Mouse (Mus musculus): ENCODE measurements around the gene Pawr.

Gene Pawr

DNA sequence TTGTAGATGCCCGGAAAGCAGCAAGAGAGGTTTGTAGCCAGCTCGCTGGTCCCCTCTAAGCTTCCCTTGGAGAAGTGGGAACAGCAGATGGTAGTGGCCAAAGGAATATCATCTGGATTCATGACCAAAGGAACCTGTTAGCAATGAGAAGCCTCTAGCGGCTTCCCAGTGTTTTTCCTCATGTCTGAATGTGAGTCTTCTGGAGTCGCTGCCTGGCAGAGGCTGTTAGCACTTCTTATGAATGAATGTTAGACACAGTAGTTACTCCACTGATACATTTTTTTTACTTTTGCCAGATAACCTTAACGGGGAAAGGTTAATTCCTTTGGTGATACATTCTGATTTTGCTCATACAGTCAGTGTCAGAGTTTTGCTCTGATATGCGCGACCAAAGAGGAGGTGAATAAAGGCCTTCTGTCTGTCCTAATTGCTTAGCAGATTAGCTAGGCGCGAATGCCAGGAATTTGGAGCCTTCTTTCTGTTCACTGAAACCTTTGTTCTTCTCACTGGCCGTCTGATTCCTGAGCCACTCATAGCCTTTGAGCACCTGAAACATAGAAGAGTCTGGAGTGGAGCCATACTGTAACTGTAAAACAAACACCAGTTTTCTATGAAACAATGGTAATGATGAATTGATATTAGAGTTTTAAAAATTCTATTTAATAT is 22.9 kb downstream of the Pawr start:
- no peak for DNase-seq (ENCODE audit: low spot score in 2 of 2)

DNA sequence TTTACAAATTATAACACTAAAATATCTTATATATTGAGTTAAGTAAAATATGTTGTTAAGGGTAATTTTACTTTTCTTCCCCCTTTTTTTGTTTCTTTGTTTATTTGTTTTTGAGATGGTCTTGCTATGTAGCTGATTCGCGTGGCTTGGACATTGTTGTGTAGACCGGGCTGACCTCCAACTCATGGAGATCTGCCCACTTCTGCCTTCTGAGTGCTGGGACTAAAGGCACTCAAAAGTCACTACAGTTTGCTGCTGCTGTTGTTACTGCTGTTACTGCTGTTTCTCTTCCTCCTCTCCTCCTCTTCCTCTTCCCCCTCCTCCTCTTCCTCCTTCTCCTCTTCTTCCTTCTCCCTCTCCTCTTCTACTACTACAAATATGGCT is 23.5 kb downstream of the Pawr start:
- DNase-seq (ENCODE audit: low spot score in 2 of 2) = no peak

DNA sequence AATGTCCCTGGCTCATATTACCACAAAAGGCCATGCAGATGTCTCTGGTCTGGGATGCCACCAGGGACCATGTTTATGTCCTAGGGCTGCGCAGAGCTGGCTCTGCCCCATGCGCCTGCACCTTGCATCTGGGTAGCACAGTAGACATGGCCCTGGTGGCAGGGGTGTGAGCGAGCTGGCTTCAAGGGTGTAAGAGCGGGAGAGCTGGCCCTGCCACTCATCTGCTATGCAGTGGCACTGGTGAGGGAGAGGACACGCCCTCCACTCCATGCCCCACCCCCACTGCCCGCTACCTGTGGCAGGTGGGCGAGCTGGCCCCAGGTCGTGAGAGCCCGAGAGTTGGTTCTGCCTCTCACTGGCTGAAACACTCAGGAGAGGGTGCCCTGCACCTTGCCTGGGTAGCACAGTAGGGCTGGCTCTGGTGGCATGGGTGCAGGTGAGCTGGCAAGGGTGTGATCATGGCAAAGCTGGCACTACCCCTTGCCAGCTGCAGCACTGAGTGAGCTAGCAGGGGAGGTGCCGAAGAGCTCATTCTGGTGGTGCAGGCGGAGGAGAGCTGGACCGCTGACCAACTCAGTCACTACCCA is 24.8 kb downstream of the Pawr start:
- no peak for DNase-seq (ENCODE audit: low spot score in 2 of 2)

DNA sequence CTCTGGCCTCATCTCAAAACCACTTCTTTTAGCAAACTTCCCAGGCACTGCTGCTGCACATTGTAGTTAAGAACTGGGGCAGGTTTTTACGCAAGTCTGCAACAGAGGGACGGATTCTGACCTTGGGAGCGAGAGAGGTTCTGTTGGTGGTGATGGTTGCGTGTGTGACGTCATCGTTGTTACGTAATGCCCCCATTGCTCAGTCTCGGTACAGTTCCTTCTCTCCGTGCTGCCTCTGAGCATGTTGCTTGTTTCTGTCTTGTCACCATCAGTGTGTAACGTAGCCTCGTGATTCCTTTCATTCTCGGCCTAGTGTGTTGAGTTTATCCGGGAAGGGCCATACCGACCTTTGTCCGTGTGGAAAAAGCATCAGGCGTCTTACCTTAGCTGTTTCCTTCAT is 28.1 kb downstream of the Pawr start:
- no peak for DNase-seq (ENCODE audit: low spot score in 2 of 2)

DNA sequence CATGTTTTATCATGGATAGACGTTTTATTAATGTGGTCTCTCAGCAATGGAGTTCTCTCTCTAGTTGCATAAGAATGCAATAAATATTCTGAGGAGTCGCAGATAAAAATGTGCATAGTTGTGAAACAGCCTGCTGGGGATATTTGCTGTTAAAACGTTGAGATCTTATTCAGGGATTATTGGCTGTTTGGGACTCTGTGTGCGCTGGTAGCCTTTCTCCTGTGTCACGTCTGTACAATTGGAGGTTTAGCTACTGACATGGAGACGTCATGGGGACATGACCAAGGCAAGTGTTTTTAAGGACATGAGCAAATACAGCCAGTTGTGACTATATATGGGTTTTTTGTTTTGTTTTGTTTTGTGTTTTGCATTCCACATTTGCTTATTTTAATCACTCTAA is 28.9 kb downstream of the Pawr start:
- DNase-seq (ENCODE audit: low spot score in 2 of 2) = no peak

DNA sequence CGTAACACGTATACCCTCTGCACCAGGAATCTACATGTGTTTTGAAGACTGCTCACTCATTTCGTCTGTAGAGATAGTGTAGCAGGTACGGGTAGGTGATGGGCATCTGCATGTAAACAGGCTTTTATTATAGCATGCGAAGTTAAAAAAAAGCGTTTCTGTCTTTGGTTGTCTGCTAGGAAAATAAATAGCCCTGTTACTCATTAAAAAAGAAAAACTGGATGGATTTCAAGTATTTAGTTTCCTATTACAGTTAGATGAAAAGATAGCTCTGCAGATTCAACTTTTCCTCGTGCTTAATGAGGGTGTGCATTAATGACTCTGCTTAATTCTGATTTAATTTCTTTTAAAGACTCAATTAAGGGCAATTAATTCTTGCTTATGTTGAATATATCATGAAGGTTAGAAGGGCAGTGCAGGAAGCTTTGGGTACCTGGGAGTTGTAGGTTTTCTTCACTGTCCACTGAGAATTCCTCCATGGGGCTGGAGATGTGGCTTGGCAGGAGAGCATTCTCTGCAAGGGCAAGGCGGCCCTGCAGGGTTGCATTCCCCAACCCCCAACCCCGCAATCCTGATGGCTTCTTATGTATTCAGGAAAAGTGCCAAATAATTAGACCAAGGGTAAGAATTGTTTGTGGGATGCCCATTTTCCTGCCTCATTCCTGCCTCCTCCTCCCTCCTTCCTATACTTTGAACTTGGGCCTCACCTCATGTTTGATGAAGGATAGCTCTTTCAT is 29.7 kb downstream of the Pawr start:
- no peak for DNase-seq (ENCODE audit: low spot score in 2 of 2)

DNA sequence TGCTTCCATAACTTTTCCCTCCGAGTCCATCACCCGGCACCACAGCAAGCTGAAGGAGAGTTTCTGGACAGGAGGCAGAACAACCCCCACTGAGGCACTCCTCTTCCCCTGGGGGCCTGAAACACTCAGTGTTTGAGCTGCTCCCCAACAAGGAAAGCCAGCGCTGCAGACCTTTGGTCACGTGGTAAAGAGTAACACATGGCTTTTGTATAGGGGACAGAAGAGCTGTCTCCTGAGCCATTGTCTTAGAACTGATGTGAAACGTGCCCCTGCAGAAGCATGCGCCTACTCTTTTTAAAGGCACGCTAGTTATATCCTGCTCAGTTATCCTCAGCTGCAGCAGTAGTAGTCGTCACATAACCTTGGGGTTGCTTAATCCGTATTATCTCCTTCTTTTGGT is 32.0 kb downstream of the Pawr start:
- DNase-seq (ENCODE audit: low spot score in 2 of 2) = no peak

DNA sequence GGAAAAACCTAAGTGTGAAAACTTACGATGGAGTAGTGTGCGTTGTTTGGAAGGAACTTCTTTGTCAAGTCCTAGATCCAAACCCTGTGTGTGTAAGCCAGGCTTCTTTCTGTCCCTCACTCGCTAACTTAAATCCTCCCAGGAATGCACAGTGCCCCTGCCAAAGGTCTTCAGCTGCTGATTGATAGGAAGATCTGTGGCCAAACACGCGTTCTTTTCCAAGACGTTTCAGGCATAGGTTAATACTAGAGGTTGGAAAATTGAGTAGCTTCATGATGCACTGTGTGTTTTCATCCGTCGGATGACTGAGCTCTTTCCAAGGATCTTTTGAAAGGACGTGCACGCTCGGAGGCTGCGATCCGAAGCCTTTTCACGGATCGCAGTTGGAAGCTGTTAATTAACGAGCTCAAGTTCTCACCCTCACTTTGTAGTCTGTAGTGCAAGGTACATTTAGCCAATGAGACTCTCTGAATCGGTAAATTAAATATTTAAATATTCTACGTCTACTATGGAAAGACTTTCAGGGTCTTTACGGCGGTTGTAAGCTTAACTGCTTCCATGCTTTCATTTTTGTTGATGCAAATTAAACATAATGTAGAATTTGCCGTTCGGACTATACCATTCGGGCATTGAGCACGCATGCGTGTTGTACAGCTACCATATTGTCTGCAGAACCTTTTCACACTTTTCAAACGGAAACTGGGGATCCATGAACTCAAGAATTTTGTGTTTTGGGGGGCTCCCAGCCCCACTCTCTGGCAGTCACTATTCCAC is 33.2 kb downstream of the Pawr start:
- no peak for DNase-seq (ENCODE audit: low spot score in 2 of 2)

DNA sequence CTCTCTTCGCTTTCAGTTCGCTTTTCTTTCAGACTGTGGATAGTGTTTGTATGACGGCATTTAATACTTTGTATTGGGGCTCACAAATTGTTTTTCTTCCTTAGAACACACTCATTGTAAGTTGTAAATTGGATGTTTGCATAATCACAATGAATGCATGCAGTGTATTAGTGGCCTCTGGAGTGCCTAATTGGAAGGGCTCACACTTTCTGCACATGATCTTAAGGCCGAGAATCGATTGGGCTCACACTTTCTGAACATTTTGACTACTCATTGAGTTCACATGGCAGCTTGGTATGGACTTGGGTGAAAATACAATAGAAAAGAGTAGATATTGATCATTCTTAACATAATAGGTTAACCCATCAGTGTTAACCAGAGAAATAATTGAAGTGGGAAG is 34.3 kb downstream of the Pawr start:
- no peak for DNase-seq (ENCODE audit: low spot score in 2 of 2)

DNA sequence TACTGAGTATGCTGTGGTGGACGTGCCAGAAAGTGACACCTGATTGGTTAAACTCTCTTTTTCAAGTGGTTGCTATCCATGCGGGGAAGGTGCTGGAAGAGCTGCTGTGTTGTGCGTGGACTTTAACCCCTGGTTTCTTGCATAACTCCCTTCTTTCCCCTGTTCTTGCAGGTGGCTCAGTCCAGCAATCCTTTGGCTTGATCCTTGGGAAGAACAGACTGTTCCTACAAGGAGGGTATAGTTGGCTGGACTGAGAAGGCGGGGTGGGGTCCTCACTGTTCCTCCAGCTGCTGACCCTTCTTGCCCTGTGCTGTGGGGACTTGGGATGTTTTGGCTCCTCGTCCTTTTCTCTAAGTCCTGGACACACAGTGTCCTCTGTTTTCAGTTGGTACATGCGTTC is 36.4 kb downstream of the Pawr start:
- no peak for DNase-seq (ENCODE audit: low spot score in 2 of 2)

DNA sequence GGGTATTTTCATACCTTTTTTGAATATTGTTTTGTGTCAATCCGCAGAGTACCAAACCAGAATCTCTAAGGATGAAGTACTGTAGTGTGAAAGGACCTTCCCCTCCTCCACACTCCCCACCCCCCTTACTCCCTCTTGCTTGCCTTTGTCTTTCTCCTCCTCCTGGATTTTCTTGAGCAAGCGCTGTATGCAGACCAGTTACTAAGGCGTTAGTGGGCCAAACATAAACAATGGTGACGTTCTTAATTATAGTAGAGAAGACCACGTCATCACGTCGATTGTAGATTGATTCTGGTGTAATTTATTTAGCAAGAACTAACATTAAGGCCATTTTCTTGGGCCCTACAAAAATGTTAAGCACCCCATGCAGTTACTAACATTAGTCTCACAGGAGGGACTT is 40.3 kb downstream of the Pawr start:
- DNase-seq (ENCODE audit: low spot score in 2 of 2) = no peak

DNA sequence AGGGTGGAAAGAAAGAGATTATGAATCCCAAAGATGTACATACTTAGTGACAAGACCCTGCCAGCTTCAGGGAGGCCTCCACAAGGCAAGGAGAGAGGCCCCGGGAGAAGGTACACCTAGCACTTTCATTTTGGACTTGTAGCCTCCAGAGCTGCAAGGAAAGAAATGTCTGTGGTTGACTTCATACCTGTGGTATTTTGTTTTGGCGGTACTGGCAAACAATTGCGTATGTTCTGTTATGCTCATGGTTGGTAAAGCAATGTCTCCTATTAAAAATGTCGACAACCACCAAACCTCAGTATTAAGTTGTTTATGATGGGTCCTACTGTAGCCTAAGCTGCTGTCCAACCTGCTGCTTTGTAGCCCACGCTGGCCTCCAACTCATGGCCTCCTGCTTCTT is 40.9 kb downstream of the Pawr start:
- no peak for DNase-seq (ENCODE audit: low spot score in 2 of 2)

DNA sequence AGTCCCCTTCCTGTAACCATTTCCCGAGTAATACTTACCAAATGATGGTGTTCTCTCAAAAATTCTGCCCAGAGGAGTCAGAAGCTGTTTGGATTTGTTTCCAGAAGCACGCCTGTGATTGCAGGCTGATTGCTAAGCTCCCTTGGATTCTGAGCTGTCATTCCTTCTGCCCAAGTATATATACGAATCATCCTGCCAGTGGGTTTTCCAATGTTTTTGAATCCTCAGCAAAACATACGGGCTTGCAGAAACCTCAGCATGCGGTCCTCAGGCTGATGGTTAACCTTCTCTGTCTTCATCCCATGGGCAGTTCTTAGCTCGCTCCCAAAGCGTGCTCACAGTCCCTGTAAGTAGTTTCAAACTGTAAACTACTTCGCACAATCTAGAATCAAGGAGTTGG is 43.9 kb downstream of the Pawr start:
- DNase-seq (ENCODE audit: low spot score in 2 of 2) = no peak

DNA sequence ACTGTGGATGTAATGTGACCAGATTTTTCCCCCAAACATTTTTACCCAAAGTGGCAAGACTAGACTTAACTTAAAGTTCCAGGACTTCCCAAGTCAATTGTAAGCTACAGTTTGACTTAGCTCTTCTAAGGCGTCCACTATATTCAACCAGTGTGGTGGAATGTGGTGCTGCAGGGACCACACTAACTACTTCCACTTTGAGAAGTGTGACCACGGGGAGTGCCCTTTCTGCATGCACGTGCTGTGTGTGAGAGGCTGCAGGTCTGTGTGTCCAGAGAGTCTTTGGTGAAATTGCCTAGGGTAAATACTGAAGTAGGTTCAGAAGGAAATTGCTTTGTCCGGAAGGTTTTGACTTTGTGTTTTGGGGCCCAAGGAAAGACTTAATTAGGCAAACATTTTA is 44.4 kb downstream of the Pawr start:
- no peak for DNase-seq (ENCODE audit: low spot score in 2 of 2)

DNA sequence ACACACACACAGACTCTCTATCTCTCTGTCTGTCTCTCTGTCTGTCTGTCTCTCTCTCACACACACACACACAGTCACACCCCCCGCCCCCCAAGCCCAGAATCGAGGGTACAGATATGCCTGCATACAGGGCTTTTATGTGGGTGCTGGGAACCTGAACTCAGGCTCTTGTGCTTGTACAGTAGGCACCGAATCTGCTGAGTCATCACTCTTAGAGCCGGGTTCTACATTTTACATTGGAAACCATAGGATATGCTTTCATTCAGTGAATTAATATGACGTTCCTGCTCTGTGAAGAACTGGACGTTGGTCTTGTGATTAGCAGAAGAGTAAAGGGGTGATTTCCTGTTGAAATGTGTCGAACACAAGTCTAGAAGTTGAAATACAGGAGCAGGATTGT is 45.4 kb downstream of the Pawr start:
- DNase-seq (ENCODE audit: low spot score in 2 of 2) = no peak

DNA sequence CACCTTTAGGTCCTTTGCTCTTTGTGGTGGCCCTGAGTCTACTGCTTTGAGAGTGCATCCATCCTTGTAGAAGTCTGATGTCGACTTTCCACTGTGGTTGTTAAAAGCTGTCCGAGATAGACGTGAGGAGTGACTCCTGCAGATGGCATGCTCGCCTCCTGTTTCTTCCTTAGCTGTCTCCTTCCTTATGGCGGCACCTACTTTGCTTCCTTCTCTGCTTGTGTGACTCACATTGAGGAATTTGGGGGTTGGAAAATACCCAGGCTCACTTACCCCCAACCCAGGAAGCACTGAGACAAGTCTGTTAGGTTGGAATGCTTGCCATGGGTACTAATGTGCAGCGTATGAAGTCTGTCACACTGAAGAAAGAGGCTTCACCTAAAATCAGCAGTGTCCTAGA is 46.1 kb downstream of the Pawr start:
- DNase-seq (ENCODE audit: low spot score in 2 of 2) = no peak

DNA sequence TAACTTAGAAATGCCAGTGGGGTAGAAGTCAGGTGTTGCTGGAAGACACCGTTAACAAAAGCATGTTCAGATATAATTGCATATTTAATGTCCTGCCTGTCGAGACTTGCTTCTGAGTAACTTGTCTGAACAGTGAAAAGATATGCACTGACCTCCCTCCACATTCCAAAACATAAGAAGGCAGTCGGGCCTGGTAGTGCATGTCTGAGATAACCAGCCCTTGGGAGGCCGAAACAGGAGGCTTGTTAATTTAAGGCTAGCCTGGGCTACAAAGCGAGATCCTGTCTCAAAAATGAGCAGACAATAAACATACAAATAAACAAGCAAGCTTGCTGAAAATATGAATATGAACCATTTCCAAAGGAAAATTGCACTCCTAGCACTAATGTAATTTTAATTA is 46.6 kb downstream of the Pawr start:
- no peak for DNase-seq (ENCODE audit: low spot score in 2 of 2)

DNA sequence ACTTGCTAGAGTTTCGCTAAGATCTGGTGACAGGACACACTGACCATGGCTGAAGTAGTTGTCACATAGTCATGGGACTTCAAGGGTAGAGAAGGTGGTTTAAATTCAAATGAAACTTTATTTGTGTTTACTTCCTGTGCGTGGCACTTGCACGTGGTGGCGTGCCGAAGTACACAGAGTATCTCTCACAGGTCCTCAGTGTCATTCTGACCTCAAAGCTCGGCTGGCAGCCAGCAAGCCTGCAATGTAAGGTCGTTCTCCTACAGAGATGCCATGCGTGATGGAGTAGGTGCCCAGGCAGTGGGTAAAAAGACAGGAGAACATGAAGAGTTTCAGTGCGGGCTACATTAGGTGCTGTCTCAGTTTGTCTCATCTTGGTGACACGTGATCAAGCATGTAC is 48.8 kb downstream of the Pawr start:
- no peak for DNase-seq (ENCODE audit: low spot score in 2 of 2)

DNA sequence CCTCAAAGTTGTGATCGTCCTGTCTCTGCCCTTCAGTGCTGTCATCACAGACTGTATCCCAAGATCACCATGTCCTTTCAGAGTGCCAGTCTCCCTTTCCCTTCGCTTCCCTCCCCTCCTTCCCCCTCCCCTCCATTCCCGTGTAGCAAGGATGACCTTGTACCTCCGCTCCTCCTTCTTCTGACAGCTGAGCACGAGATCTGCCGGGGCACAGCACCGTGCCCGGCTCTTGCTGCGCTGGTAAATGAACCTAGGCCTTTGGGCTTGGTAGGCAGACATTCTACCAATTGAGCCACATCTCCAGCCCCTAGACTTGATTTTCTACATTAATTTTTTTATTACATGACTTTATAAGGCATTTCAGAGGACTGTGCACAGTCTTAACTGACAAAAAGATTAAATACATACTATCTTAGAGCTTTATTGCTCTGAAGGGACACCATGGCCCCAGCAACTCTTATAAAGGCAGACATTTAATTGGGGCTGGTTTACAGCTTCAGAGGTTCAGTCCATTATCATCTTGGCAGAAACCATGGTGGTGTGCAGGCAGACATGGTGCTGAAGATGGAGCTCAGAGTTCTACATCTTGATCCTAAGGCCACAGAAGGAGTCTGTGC is 52.3 kb downstream of the Pawr start:
- DNase-seq (ENCODE audit: low spot score in 2 of 2) = no peak

DNA sequence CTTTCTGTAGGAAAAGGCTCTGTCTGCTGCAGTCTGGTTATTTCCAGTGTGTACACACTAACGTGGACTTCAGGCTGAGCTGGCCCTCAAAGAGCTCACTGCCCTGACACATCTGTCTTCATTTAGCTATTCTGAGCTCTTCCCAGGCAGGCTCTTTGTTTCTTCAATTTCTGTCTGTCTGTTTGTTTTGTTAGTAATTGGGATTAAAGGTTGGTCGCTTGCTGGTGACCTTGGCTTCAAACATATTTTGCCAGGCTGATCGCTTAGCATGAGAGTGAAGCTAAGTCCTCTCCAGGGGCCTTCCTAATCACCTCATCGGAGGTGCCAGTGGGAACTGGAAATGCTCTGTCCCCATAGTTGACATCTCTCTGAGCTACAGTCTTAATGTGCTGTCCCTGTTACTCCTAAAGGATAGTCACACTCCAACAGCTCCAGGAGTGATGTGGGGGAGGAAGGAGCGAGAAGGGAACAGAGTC is 53.6 kb downstream of the Pawr start:
- no peak for DNase-seq (ENCODE audit: low spot score in 2 of 2)

DNA sequence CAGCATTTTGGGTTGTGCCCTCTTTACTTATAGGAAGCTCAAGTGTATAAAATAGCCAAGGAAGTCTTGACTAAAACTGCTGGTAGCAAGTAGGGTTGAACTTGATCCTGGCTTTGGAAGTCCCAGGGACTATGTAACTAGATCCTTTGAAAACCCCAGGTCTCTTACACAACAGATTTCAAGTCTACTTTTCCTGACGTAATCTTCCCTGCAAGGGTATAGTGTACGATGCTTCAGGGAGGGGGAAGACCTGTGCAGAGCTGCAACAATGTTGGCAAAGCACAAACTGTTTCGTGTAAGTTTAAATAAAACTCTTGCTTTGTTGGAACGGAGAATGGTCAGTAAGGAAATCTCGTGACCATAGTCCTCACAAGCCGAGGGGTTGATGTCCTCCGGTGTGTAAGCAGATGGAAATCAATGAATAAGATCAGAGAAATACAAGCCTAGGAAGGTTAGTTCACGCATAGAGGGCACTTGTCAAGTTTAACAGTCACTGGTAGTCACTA is 56.5 kb downstream of the Pawr start:
- no peak for DNase-seq (ENCODE audit: low spot score in 2 of 2)

Data from spleen, postnatal 36 days (tissue).